Mouse (Mus musculus) heart, postnatal 0 days (tissue): ENCODE data around the gene Fry.

Source experiments
- CTCF ChIP-seq: IDR thresholded peaks from 2 replicates; pipeline ENCODE4 v1.5.1; 2016; ENCODE audit warnings: antibody characterized with exemption, control low read depth, low read depth
- EP300 ChIP-seq: IDR thresholded peaks from 2 replicates; pipeline ENCODE4 v1.6.1; 2016; ENCODE audit warnings: antibody characterized with exemption, low read depth

DNA sequence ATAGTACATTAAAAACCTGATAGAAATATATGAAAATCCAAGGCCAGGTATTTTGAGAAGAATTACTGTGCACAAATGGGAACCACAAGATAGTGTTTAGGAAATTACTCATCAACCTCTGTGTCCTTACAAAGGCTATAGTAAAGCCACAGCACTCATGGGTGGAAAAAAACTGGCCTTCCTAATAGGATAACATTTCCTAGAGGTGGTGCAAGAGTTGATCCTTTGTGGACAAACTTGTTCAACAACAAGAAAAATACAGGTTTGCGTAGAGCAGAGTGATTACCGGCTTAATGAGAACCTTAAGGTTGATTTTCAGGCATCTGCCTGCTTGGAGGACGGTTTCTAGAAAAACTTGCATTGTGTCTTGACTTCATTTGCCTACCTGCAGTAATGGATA lies 66.5 kb downstream of the Fry start:
- TF ChIP-seq CTCF (no peak), EP300 (no peak)
